10 mouse cellular contexts compared by ENCODE assay signal in genomic region chr11:8826046-8826445, GRCm38 (mm10).
"Had no signal": no experiment of that assay in that cellular context is flagged by ENCODE, and none has a peak within 500 bp of the region (broad histone marks: within the 10 kb centered on the region; RNA-seq: fewer than 3 reads in every experiment).

No protein-coding gene starts in this region.

- ATAC-seq: midbrain, embryonic 13.5 days had no signal

- H3K4me1 ChIP-seq: midbrain, embryonic 13.5 days had no signal

- H3K27me3 ChIP-seq: midbrain, embryonic 13.5 days had no signal

- DNase-seq: kidney, adult 9 months; kidney, postnatal 36 days; layer of hippocampus, adult 9-11 months; lung, embryonic 14.5 days; lung, postnatal 14 days; right cerebral cortex, postnatal 14 days; thymus, postnatal 36 days had no signal

- H3K4me3 ChIP-seq: midbrain, embryonic 13.5 days had no signal

- H3K9ac ChIP-seq: lung, embryonic 14.5 days; midbrain, embryonic 13.5 days had no signal

- H3K9me3 ChIP-seq: midbrain, embryonic 13.5 days had no signal

- H3K36me3 ChIP-seq: midbrain, embryonic 13.5 days had no signal

- H3K27ac ChIP-seq: kidney, postnatal 0 days; midbrain, embryonic 13.5 days had no signal

- H3K4me2 ChIP-seq: liver, embryonic 11.5 days; lung, embryonic 14.5 days; midbrain, embryonic 13.5 days had no signal
